Mouse (Mus musculus): Measurements from ENCODE around the gene Ric8a.

The Ric8a gene

GRCm38 (mm10) chr7:140856785-140857549, at the start of gene Ric8a:
Gene Ric8a, plus strand, starts transcription at chr7:140856957.
- DNase-seq (ENCODE audit: low read depth) = peak; percentile 78

GRCm38 (mm10) chr7:140810496-140810895, 46.3 kb upstream of the Ric8a start:
- peak; percentile 16 for DNase-seq (ENCODE audit: low read depth)

GRCm38 (mm10) chr7:140811714-140812113, 45.0 kb upstream of the Ric8a start:
- DNase-seq (ENCODE audit: low read depth) = no peak

GRCm38 (mm10) chr7:140812850-140813249, 43.9 kb upstream of the Ric8a start:
- no peak for DNase-seq (ENCODE audit: low read depth)

- DNase-seq (ENCODE audit: low read depth) = no peak
Measured at GRCm38 (mm10) chr7:140820173-140820572, 36.6 kb upstream of the Ric8a start.

GRCm38 (mm10) chr7:140821305-140821652, 35.5 kb upstream of the Ric8a start:
- DNase-seq (ENCODE audit: low read depth) = no peak

- peak; percentile 42 for DNase-seq (ENCODE audit: low read depth)
Measured at GRCm38 (mm10) chr7:140821653-140822329, 35.0 kb upstream of the Ric8a start, which contains the start of gene Zfp941. Gene Zfp941, minus strand, starts transcription at chr7:140822178.

GRCm38 (mm10) chr7:140822731-140823130, 34.0 kb upstream of the Ric8a start:
- DNase-seq (ENCODE audit: low read depth) = no peak

GRCm38 (mm10) chr7:140828171-140828881, 28.4 kb upstream of the Ric8a start:
- no peak for DNase-seq (ENCODE audit: low read depth)

- no peak for DNase-seq (ENCODE audit: low read depth)
Measured at GRCm38 (mm10) chr7:140831447-140831846, 25.3 kb upstream of the Ric8a start.

- no peak for DNase-seq (ENCODE audit: low read depth)
Measured at GRCm38 (mm10) chr7:140833341-140833740, 23.4 kb upstream of the Ric8a start.

GRCm38 (mm10) chr7:140834968-140835757, 21.6 kb upstream of the Ric8a start, which contains the start of gene Urah:
Gene Urah, plus strand, starts transcription at chr7:140835018.
- DNase-seq (ENCODE audit: low read depth) = no peak

- no peak for DNase-seq (ENCODE audit: low read depth)
Measured at GRCm38 (mm10) chr7:140835758-140836087, 21.0 kb upstream of the Ric8a start.

GRCm38 (mm10) chr7:140836243-140837115, 20.3 kb upstream of the Ric8a start:
- DNase-seq (ENCODE audit: low read depth) = no peak

GRCm38 (mm10) chr7:140839556-140839955, 17.2 kb upstream of the Ric8a start:
- DNase-seq (ENCODE audit: low read depth) = no peak

GRCm38 (mm10) chr7:140840750-140841735, 15.7 kb upstream of the Ric8a start:
- DNase-seq (ENCODE audit: low read depth) = no peak

GRCm38 (mm10) chr7:140843806-140844205, 13.0 kb upstream of the Ric8a start:
- DNase-seq (ENCODE audit: low read depth) = no peak

GRCm38 (mm10) chr7:140844905-140845665, 11.7 kb upstream of the Ric8a start, which contains the start of gene Scgb1c1:
Gene Scgb1c1, plus strand, starts transcription at chr7:140845547.
- peak; percentile 81 for DNase-seq (ENCODE audit: low read depth)

GRCm38 (mm10) chr7:140845683-140846082, 11.1 kb upstream of the Ric8a start:
- DNase-seq (ENCODE audit: low read depth) = no peak

Measured in c-Kit-positive CD71-positive TER-119-negative erythroid progenitor cells, embryonic 14.5 days (primary cell).